ENCODE assay signal across 8 mouse cellular contexts in genomic region chr14:32192437-32192836, GRCm38 (mm10). TPM values are rescaled to one million over a fixed set of nuclear protein-coding genes. Genes with fewer than 3 reads are reported as not detected.
A peak's percentile ranks its signal among the peaks of the same experiment; 100 is the strongest.
DNase-seq lines count a peak whose midpoint lies in the region; ATAC-seq lines count a peak whose summit lies in the region.
"Had no signal": no experiment of that assay in that cellular context is flagged by ENCODE, and none has a peak within 500 bp of the region (broad histone marks: within the 10 kb centered on the region; RNA-seq: fewer than 3 reads in every experiment).

No protein-coding gene starts in this region.

- no peak overlapping the region for H3K4me2 ChIP-seq in liver, embryonic 11.5 days
- H3K4me2 ChIP-seq: heart, embryonic 13.5 days had no signal

- DNase-seq in right cerebral cortex, adult 2 months (ENCODE audit: low spot score in 2 of 2) = peak; percentile 21 to 57
- DNase-seq in right cerebral cortex, postnatal 25 days = no peak
- peak; percentile 43 to 83 for DNase-seq in adrenal gland, adult (ENCODE audit: inconsistent age in 2 of 2, low spot score in 1 of 2)
- peak; percentile 67 for DNase-seq in embryo, embryonic 10.5 days (ENCODE audit: low spot score)
- peak; percentile 49 for DNase-seq in liver, embryonic 11.5 days (ENCODE audit: low spot score)
- peak; percentile 40 to 54 for DNase-seq in right cerebral cortex, postnatal 10 days (ENCODE audit: low spot score in 2 of 2)

- no peaks in the 10 kb centered on the region for H3K9me3 ChIP-seq in liver, embryonic 11.5 days (ENCODE audit: control insufficient read depth, low read length)
- H3K9me3 ChIP-seq: heart, embryonic 13.5 days had no signal

- H3K4me3 ChIP-seq in liver, embryonic 11.5 days (ENCODE audit: low read depth, low read length) = no peak overlapping the region
- H3K4me3 ChIP-seq: heart, embryonic 13.5 days had no signal

- WGBS in liver, embryonic 11.5 days = 39% methylated on average over 3 of the region's 3 CpGs

- ATAC-seq in inflammation-experienced regulatory T-cells, adult 6 months = peak; percentile 73
- ATAC-seq in liver, embryonic 11.5 days (replicated peaks; ENCODE audit: low FRiP score) = no peak

- no peaks in the 10 kb centered on the region for H3K4me1 ChIP-seq in liver, embryonic 11.5 days (replicated peaks; ENCODE audit: control insufficient read depth, insufficient read depth, low read length)
- H3K4me1 ChIP-seq: heart, embryonic 13.5 days had no signal

- H3K27me3 ChIP-seq in liver, embryonic 11.5 days (replicated peaks; ENCODE audit: control insufficient read depth, insufficient read depth, low read length) = no peaks in the 10 kb centered on the region
- H3K27me3 ChIP-seq: heart, embryonic 13.5 days had no signal

- no peak overlapping the region for H3K9ac ChIP-seq in liver, embryonic 11.5 days (ENCODE audit: low read depth, low read length)
- H3K9ac ChIP-seq: heart, embryonic 13.5 days had no signal

- H3K36me3 ChIP-seq in liver, embryonic 11.5 days (ENCODE audit: control insufficient read depth, insufficient read depth, low read length) = peaks cover 38% of the 10 kb centered on the region

- no peak overlapping the region for H3K27ac ChIP-seq in liver, embryonic 11.5 days (ENCODE audit: low read depth, low read length)
- H3K27ac ChIP-seq: heart, embryonic 13.5 days had no signal

RNA-seq across cellular contexts. Expression of gene Timm23, which starts 9.3 kb away (rescaled TPM):
- polyA plus RNA-seq in inflammation-experienced regulatory T-cells, adult 6 months (2017; shearing (Covaris generic)) = 100 to 1,000 TPM; 143 to 224 (median 162) TPM
- 425 and 431 TPM in 2 replicates for polyA plus RNA-seq in liver, embryonic 11.5 days (2014; fragmentation: Nextera tagmentation; extraction: Ambion mirVana)

RNA-seq across cellular contexts. Expression of gene Parg, which starts 9.3 kb away (rescaled TPM):
- 10 to 100 TPM; 17.0 to 20.9 (median 18.1) TPM for polyA plus RNA-seq in inflammation-experienced regulatory T-cells, adult 6 months (2017; shearing (Covaris generic))
- polyA plus RNA-seq in liver, embryonic 11.5 days (2014; fragmentation: Nextera tagmentation; extraction: Ambion mirVana) = 37.2 and 41.3 TPM in 2 replicates

RNA-seq across cellular contexts. Expression of gene Ncoa4, which starts 32.8 kb away (rescaled TPM):
- polyA plus RNA-seq in inflammation-experienced regulatory T-cells, adult 6 months (2017; shearing (Covaris generic)) = 10 to 100 TPM; 76.2 to 87.7 (median 78.3) TPM
- polyA plus RNA-seq in liver, embryonic 11.5 days (2014; fragmentation: Nextera tagmentation; extraction: Ambion mirVana) = 172 and 197 TPM in 2 replicates

RNA-seq across cellular contexts. Expression of gene Msmb, which starts 50.6 kb away (rescaled TPM):
- not detected for polyA plus RNA-seq in inflammation-experienced regulatory T-cells, adult 6 months (2017; shearing (Covaris generic))
- polyA plus RNA-seq in liver, embryonic 11.5 days (2014; fragmentation: Nextera tagmentation; extraction: Ambion mirVana) = 0.38 TPM in 1 of 2 replicates, not detected in the other
- polyA plus RNA-seq: heart, embryonic 13.5 days had no signal
